Mouse (Mus musculus): Measurements from ENCODE around the gene Reep3. TPM values are rescaled to one million over a fixed set of nuclear protein-coding genes. Genes with fewer than 3 reads are reported as not detected.

The Reep3 gene
- total and polyA plus RNA-seq, 3 experiments: 0.01 TPM; not detected in 2

GRCm38 (mm10) chr10:67023092-67023491 lies 73.7 kb downstream of the Reep3 start:
- H3K36me3 ChIP-seq (ENCODE audit: control insufficient read depth in 1 of 2, insufficient read depth in 2 of 2, low read length in 2 of 2): no peaks in the 10 kb centered on the region
- no peak overlapping the region for H3K27ac ChIP-seq (ENCODE audit: control insufficient read depth, low read depth, low read length)
- no peak overlapping the region for H3K4me3 ChIP-seq (ENCODE audit: control insufficient read depth in 1 of 2, insufficient read depth in 1 of 2, low read depth in 2 of 2, low read length in 2 of 2)
- H3K27me3 ChIP-seq (ENCODE audit: control insufficient read depth in 1 of 2, insufficient read depth in 2 of 2, low read length in 2 of 2): no peaks in the 10 kb centered on the region; a peak in 2 of 4 replicates
- no peak overlapping the region for H3K9ac ChIP-seq (ENCODE audit: control insufficient read depth, low read depth, low read length, poor library complexity, severe bottlenecking)
- no peaks in the 10 kb centered on the region for H3K9me3 ChIP-seq (replicated peaks; ENCODE audit: insufficient read depth, low read length)
- TF ChIP-seq JUND (IDR thresholded peaks at IDR 0.05; ENCODE audit: low read depth, low read length) (no peak), TAL1 (IDR thresholded peaks at IDR 0.05; ENCODE audit: low read length) (no peak), TBP (IDR thresholded peaks at IDR 0.05; ENCODE audit: low read depth, low read length) (no peak), SMC3 (IDR thresholded peaks at IDR 0.05; ENCODE audit: low read depth, low read length) (no peak), GABPA (IDR thresholded peaks at IDR 0.05; ENCODE audit: low read depth, low read length) (no peak), SIN3A (IDR thresholded peaks at IDR 0.05; ENCODE audit: low read length) (no peak)
- peaks cover 0 to 2% of the 10 kb centered on the region in 2 experiments; a peak in 1 of 4 replicates for H3K4me1 ChIP-seq (ENCODE audit: control insufficient read depth in 1 of 2, insufficient read depth in 2 of 2, low read length in 2 of 2)
- H3K79me2 ChIP-seq (ENCODE audit: control insufficient read depth, insufficient read depth, low read length, poor library complexity): no peaks in the 10 kb centered on the region
- DNase-seq (ENCODE audit: low read depth, low spot score): no peak

- Histone ChIP-seq H3K4me1 (ENCODE audit: control insufficient read depth in 1 of 2, insufficient read depth in 2 of 2, low read length in 2 of 2) (peaks cover 0 to 2% of the 10 kb centered on the region in 2 experiments; a peak in 1 of 4 replicates), H3K79me2 (ENCODE audit: control insufficient read depth, insufficient read depth, low read length, poor library complexity) (no peaks in the 10 kb centered on the region), H3K27me3 (ENCODE audit: control insufficient read depth in 1 of 2, insufficient read depth in 2 of 2, low read length in 2 of 2) (no peaks in the 10 kb centered on the region; a peak in 2 of 4 replicates), H3K9ac (ENCODE audit: control insufficient read depth, low read depth, low read length, poor library complexity, severe bottlenecking) (no peak overlapping the region), H3K27ac (ENCODE audit: control insufficient read depth, low read depth, low read length) (no peak overlapping the region), H3K4me3 (ENCODE audit: control insufficient read depth in 1 of 2, insufficient read depth in 1 of 2, low read depth in 2 of 2, low read length in 2 of 2) (no peak overlapping the region), H3K9me3 (replicated peaks; ENCODE audit: insufficient read depth, low read length) (no peaks in the 10 kb centered on the region), H3K36me3 (ENCODE audit: control insufficient read depth in 1 of 2, insufficient read depth in 2 of 2, low read length in 2 of 2) (no peaks in the 10 kb centered on the region)
- DNase-seq (ENCODE audit: low read depth, low spot score): no peak
- TF ChIP-seq MAFK (IDR thresholded peaks at IDR 0.05; ENCODE audit: borderline replicate concordance, low read depth, low read length): no peak
- TF ChIP-seq GATA1 (IDR thresholded peaks at IDR 0.05; ENCODE audit: low read depth, low read length): no peak
- no peak for TF ChIP-seq TBP (IDR thresholded peaks at IDR 0.05; ENCODE audit: low read depth, low read length)
- TF ChIP-seq HCFC1 (IDR thresholded peaks at IDR 0.05; ENCODE audit: low read depth, low read length): no peak
- no peak for TF ChIP-seq EP300 (IDR thresholded peaks at IDR 0.05; ENCODE audit: low read depth in 1 of 2, low read length in 2 of 2)
- no peak for TF ChIP-seq POLR2AphosphoS2 (IDR thresholded peaks at IDR 0.05; ENCODE audit: low read length)
- TF ChIP-seq USF1 (IDR thresholded peaks at IDR 0.05; ENCODE audit: low read depth, low read length): no peak
- no peak for TF ChIP-seq CTCF (IDR thresholded peaks at IDR 0.05 in 2 of 3, conservative IDR thresholded peaks at IDR 0.05 in 1 of 3; ENCODE audit: control insufficient read depth in 1 of 3, insufficient read depth in 1 of 3, low read depth in 2 of 3, low read length in 3 of 3, poor library complexity in 1 of 3, severe bottlenecking in 1 of 3)
- TF ChIP-seq JUND (IDR thresholded peaks at IDR 0.05; ENCODE audit: low read depth, low read length): no peak
- no peak for TF ChIP-seq SMC3 (IDR thresholded peaks at IDR 0.05; ENCODE audit: low read depth, low read length)
- TF ChIP-seq POLR2AphosphoS5 (IDR thresholded peaks at IDR 0.05; ENCODE audit: borderline replicate concordance, low read depth, low read length): no peak
- no peak for TF ChIP-seq GABPA (IDR thresholded peaks at IDR 0.05; ENCODE audit: low read depth, low read length)
- no peak for TF ChIP-seq MEF2A (IDR thresholded peaks at IDR 0.05; ENCODE audit: extremely low read depth, insufficient replicate concordance, low read depth, low read length, poor library complexity, severe bottlenecking)
- TF ChIP-seq CHD2 (IDR thresholded peaks at IDR 0.05; ENCODE audit: low read length): no peak
- TF ChIP-seq RAD21 (IDR thresholded peaks at IDR 0.05; ENCODE audit: low read depth, low read length): no peak
Observed at GRCm38 (mm10) chr10:67021494-67021893, 75.3 kb downstream of the Reep3 start.
